Mouse (Mus musculus) midbrain, embryonic 11.5 days (tissue): ENCODE measurements around the gene Rps3a1. TPM values are rescaled to one million over a fixed set of nuclear protein-coding genes. Genes with fewer than 3 reads are reported as not detected.

Experiments used
- ATAC-seq: fragments of 200-750 bp; cut with Nextera tagmentation; 2 replicates; pipeline ENCODE4 v1.8.0; 2017; ENCODE audit warnings: moderate TSS enrichment, moderate library complexity; ENCODE audit not compliant: low FRiP score
- DNase-seq: peaks from one replicate; pipeline ENCODE4 v3.0.0; 2015; ENCODE audit warnings: low spot score; ENCODE audit errors: missing footprints
- H3K27ac ChIP-seq: fragments of 300-500 bp; sonication (generic); 2 replicates; pipeline ENCODE4 v1.5.1; 2014; ENCODE audit warnings: low read depth, low read length
- H3K27me3 ChIP-seq: fragments of 300-500 bp; sonication (generic); 2 replicates; pipeline ENCODE4 v1.6.1; 2014; ENCODE audit warnings: mild to moderate bottlenecking, low read length, moderate library complexity, mixed read lengths; ENCODE audit not compliant: control insufficient read depth, insufficient read depth
- H3K36me3 ChIP-seq: fragments of 300-500 bp; sonication (generic); 2 replicates; pipeline ENCODE4 v1.6.1; 2014; ENCODE audit warnings: mild to moderate bottlenecking, low read length, moderate library complexity, mixed read lengths; ENCODE audit not compliant: control insufficient read depth, insufficient read depth
- H3K4me1 ChIP-seq: fragments of 300-500 bp; sonication (generic); 2 replicates; pipeline ENCODE4 v1.6.1; 2014; ENCODE audit warnings: low read length; ENCODE audit not compliant: control insufficient read depth, insufficient read depth
- H3K4me2 ChIP-seq: fragments of 300-500 bp; sonication (generic); 2 replicates; pipeline ENCODE4 v1.6.1; 2014; ENCODE audit warnings: mild to moderate bottlenecking, moderate library complexity
- H3K4me3 ChIP-seq: fragments of 300-500 bp; sonication (generic); 2 replicates; pipeline ENCODE4 v1.5.1; 2014; ENCODE audit warnings: low read depth, low read length
- H3K9ac ChIP-seq: fragments of 300-500 bp; sonication (generic); 2 replicates; pipeline ENCODE4 v1.6.1; 2014; ENCODE audit warnings: low read length
- H3K9me3 ChIP-seq: fragments of 300-500 bp; sonication (generic); 2 replicates; pipeline ENCODE4 v1.6.1; 2016; ENCODE audit warnings: low read length; ENCODE audit not compliant: control insufficient read depth
- WGBS: fragments of 180-500 bp; shearing (Covaris S2); extraction: QIAGEN DNeasy Blood & Tissue Kit; methylation state at CpG from one replicate; pipeline ENCODE4 v1.1.7; 2014; 5-methylcytosine and 5-hydroxymethylcytosine counted together
- polyA plus RNA-seq: library from polyadenylated mRNA; unstranded; fragments of >200 nt; fragmentation: Nextera tagmentation; extraction: Ambion mirVana; gene quantifications from 2 replicates; pipeline ENCODE4 v1.2.1, GENCODE M21; 2014

Gene Rps3a1
- polyA plus RNA-seq, 1 experiment from 2014 or later: 1,104 TPM

- H3K9ac ChIP-seq: no peak overlapping the region
- H3K4me2 ChIP-seq: no peak overlapping the region
- H3K9me3 ChIP-seq: no peaks in the 10 kb centered on the region
- H3K27me3 ChIP-seq: no peaks in the 10 kb centered on the region
- H3K27ac ChIP-seq: no peak overlapping the region
- DNase-seq: no peak
- ATAC-seq: no peak
- no peaks in the 10 kb centered on the region for H3K36me3 ChIP-seq
- H3K4me1 ChIP-seq: no peaks in the 10 kb centered on the region
- H3K4me3 ChIP-seq: no peak overlapping the region
Observed at GRCm38 (mm10) chr3:86122156-86122555, 20.3 kb downstream of the Rps3a1 start.

- H3K27ac ChIP-seq: no peak overlapping the region
Observed at GRCm38 (mm10) chr3:86119237-86119932, 23.1 kb downstream of the Rps3a1 start.

GRCm38 (mm10) chr3:86116951-86117350 lies 25.6 kb downstream of the Rps3a1 start:
- Histone ChIP-seq H3K4me3 (no peak overlapping the region), H3K4me2 (no peak overlapping the region), H3K9ac (no peak overlapping the region), H3K9me3 (no peaks in the 10 kb centered on the region), H3K36me3 (no peaks in the 10 kb centered on the region), H3K27ac (no peak overlapping the region), H3K27me3 (no peaks in the 10 kb centered on the region), H3K4me1 (no peaks in the 10 kb centered on the region)
- 92% methylated on average over 4 of the region's 4 CpGs for whole genome bisulfite sequencing
- ATAC-seq: no peak
- DNase-seq: peak; percentile 31

More at GRCm38 (mm10) chr3:86119237-86119932, 23.1 kb downstream of the Rps3a1 start:
- ATAC-seq (no peak), DNase-seq (peak; percentile 81)
- Histone ChIP-seq H3K9ac (no peak overlapping the region), H3K4me3 (no peak overlapping the region), H3K27me3 (no peaks in the 10 kb centered on the region), H3K9me3 (no peaks in the 10 kb centered on the region), H3K4me2 (no peak overlapping the region), H3K36me3 (no peaks in the 10 kb centered on the region), H3K4me1 (no peaks in the 10 kb centered on the region)
- 72% methylated on average over 16 of the region's 16 CpGs for WGBS

GRCm38 (mm10) chr3:86114659-86115338 lies 27.7 kb downstream of the Rps3a1 start:
- no peaks in the 10 kb centered on the region for H3K4me1 ChIP-seq
- no peak overlapping the region for H3K9ac ChIP-seq
- no peak overlapping the region for H3K4me2 ChIP-seq
- H3K4me3 ChIP-seq: no peak overlapping the region
- ATAC-seq (no peak), DNase-seq (peak; percentile 79)
- H3K27ac ChIP-seq: no peak overlapping the region
- no peaks in the 10 kb centered on the region for H3K36me3 ChIP-seq
- 80% methylated on average over 12 of the region's 12 CpGs for WGBS
- H3K27me3 ChIP-seq: no peaks in the 10 kb centered on the region
- no peaks in the 10 kb centered on the region for H3K9me3 ChIP-seq

- Histone ChIP-seq H3K4me3 (no peak overlapping the region), H3K27ac (no peak overlapping the region), H3K9ac (no peak overlapping the region), H3K9me3 (no peaks in the 10 kb centered on the region), H3K4me2 (no peak overlapping the region), H3K27me3 (no peaks in the 10 kb centered on the region), H3K4me1 (peaks cover 1% of the 10 kb centered on the region; the same call in 1 of the 2 replicates), H3K36me3 (no peaks in the 10 kb centered on the region)
- peak; percentile 69 for DNase-seq
- no peak for ATAC-seq
- WGBS: 88% methylated on average over 7 of the region's 7 CpGs
Observed at GRCm38 (mm10) chr3:86112766-86113165, 29.7 kb downstream of the Rps3a1 start.

GRCm38 (mm10) chr3:86110077-86110476 lies 32.4 kb downstream of the Rps3a1 start:
- Histone ChIP-seq H3K4me1 (peaks cover 4% of the 10 kb centered on the region; the same call in 1 of the 2 replicates), H3K9me3 (no peaks in the 10 kb centered on the region), H3K27me3 (no peaks in the 10 kb centered on the region), H3K9ac (no peak overlapping the region), H3K36me3 (no peaks in the 10 kb centered on the region), H3K4me2 (no peak overlapping the region), H3K4me3 (no peak overlapping the region), H3K27ac (no peak overlapping the region)
- DNase-seq (peak; percentile 84), ATAC-seq (0 out of 2 replicates have a peak, but pooled peaks have one; percentile 22)
- WGBS: 24% methylated on average over 10 of the region's 10 CpGs

- Histone ChIP-seq H3K9ac (no peak overlapping the region), H3K4me2 (no peak overlapping the region), H3K4me3 (no peak overlapping the region), H3K4me1 (peaks cover 4% of the 10 kb centered on the region; the same call in 1 of the 2 replicates), H3K27ac (no peak overlapping the region), H3K36me3 (no peaks in the 10 kb centered on the region), H3K27me3 (no peaks in the 10 kb centered on the region), H3K9me3 (no peaks in the 10 kb centered on the region)
- no peak for DNase-seq
- ATAC-seq: no peak
- 92% methylated on average over 7 of the region's 7 CpGs for WGBS
Observed at GRCm38 (mm10) chr3:86109099-86109498, 33.4 kb downstream of the Rps3a1 start.

GRCm38 (mm10) chr3:86108576-86108975 lies 33.9 kb downstream of the Rps3a1 start:
- 83% methylated on average over 4 of the region's 4 CpGs for whole genome bisulfite sequencing
- Histone ChIP-seq H3K9ac (no peak overlapping the region), H3K27ac (no peak overlapping the region), H3K4me3 (no peak overlapping the region), H3K36me3 (no peaks in the 10 kb centered on the region), H3K27me3 (no peaks in the 10 kb centered on the region), H3K4me1 (peaks cover 4% of the 10 kb centered on the region; the same call in 1 of the 2 replicates), H3K9me3 (no peaks in the 10 kb centered on the region), H3K4me2 (no peak overlapping the region)
- DNase-seq (peak; percentile 75), ATAC-seq (no peak)
